Mouse (Mus musculus) lung, postnatal 0 days (tissue): ENCODE data around the gene Brd4. TPM values are rescaled to one million over a fixed set of nuclear protein-coding genes. Genes with fewer than 3 reads are reported as not detected.
A peak's percentile ranks its signal among the peaks of the same experiment; 100 is the strongest.

Experiments
- ATAC-seq: fragments of 200-750 bp; cut with Nextera tagmentation; 2 replicates; pipeline ENCODE4 v1.8.0; 2017; ENCODE audit warnings: moderate library complexity
- DNase-seq: peaks from one replicate; pipeline ENCODE4 v3.0.0-alpha.2; 2016; ENCODE audit warnings: low spot score
- H3K27ac ChIP-seq: fragments of 300-500 bp; sonication (generic); 2 replicates; pipeline ENCODE4 v1.5.1; 2014; ENCODE audit warnings: antibody characterized with exemption, mild to moderate bottlenecking, low read length, mixed read lengths
- H3K27me3 ChIP-seq: fragments of 300-500 bp; sonication (generic); replicated peaks from 2 replicates; pipeline ENCODE4 v1.6.1; 2014; ENCODE audit warnings: low read length, mixed read lengths; ENCODE audit not compliant: insufficient read depth
- H3K36me3 ChIP-seq: fragments of 300-500 bp; sonication (generic); 2 replicates; pipeline ENCODE4 v1.6.1; 2014; ENCODE audit warnings: low read length, mixed read lengths; ENCODE audit not compliant: insufficient read depth
- H3K4me1 ChIP-seq: fragments of 300-500 bp; sonication (generic); 2 replicates; pipeline ENCODE4 v1.6.1; 2014; ENCODE audit warnings: antibody characterized with exemption, low read depth, low read length, mixed read lengths; ENCODE audit not compliant: insufficient read depth
- H3K4me2 ChIP-seq: fragments of 300-500 bp; sonication (generic); replicated peaks from 2 replicates; pipeline ENCODE4 v1.6.1; 2014; ENCODE audit warnings: low read depth, mild to moderate bottlenecking, low read length, moderate library complexity, mixed read lengths
- H3K4me3 ChIP-seq: fragments of 300-500 bp; sonication (generic); 2 replicates; pipeline ENCODE4 v1.5.1; 2014; ENCODE audit warnings: low read depth, low read length
- H3K9ac ChIP-seq: fragments of 300-500 bp; sonication (generic); replicated peaks from 2 replicates; pipeline ENCODE4 v1.6.1; 2014; ENCODE audit warnings: low read depth, mild to moderate bottlenecking
- H3K9me3 ChIP-seq: fragments of 300-500 bp; sonication (generic); 2 replicates; pipeline ENCODE4 v1.6.1; 2016; ENCODE audit warnings: low read length, mixed read lengths
- CTCF ChIP-seq: IDR thresholded peaks from 2 replicates; pipeline ENCODE4 v1.5.1; 2016; ENCODE audit warnings: antibody characterized with exemption, mild to moderate bottlenecking
- EP300 ChIP-seq: IDR thresholded peaks from 2 replicates; pipeline ENCODE4 v1.6.1; 2016; ENCODE audit warnings: antibody characterized with exemption, mild to moderate bottlenecking, control low read depth
- WGBS: fragments of 180-500 bp; shearing (Covaris S2); extraction: QIAGEN DNeasy Blood & Tissue Kit; methylation state at CpG from one replicate; pipeline ENCODE4 v1.1.7; 2014; 5-methylcytosine and 5-hydroxymethylcytosine counted together
- polyA plus RNA-seq: library from polyadenylated mRNA; unstranded; fragments of >200 nt; fragmentation: Nextera tagmentation; extraction: Ambion mirVana; gene quantifications from 2 replicates; pipeline ENCODE4 v1.2.1, GENCODE M21; 2015

Gene Brd4
- polyA plus RNA-seq, 1 experiment from 2014 or later, result 33.3 TPM

DNA sequence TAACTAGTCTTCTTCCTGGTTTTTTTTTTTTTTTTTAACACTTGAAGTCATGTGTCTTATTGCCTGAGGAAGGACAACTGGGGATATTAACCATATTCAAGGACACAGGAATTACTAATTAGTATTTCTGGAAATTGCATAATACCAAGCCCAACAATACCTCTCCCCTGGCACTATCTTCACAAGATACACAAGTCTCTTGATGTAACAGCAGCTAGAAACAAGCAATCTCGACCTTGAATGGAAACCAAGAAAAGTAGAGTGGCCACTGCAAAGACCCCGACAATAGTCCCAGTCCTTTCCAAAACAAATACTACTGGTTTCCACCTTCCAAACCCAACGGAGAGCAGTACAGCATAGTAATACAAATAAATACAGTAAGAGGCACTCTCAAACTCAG lies 9.0 kb downstream of the Brd4 start:
- H3K9me3 ChIP-seq, result no peaks in the 10 kb centered on the region
- ATAC-seq (no peak), DNase-seq (no peak)
- WGBS, result 60% methylated on average over 3 of the region's 3 CpGs
- no peaks in the 10 kb centered on the region for H3K36me3 ChIP-seq
- H3K9ac ChIP-seq, result no peak overlapping the region
- no peak overlapping the region for H3K4me2 ChIP-seq
- no peak overlapping the region for H3K4me3 ChIP-seq
- peaks cover 8% of the 10 kb centered on the region; the same call in 1 of the 2 replicates for H3K4me1 ChIP-seq
- TF ChIP-seq CTCF, result no peak
- no peak for TF ChIP-seq EP300
- H3K27me3 ChIP-seq, result no peaks in the 10 kb centered on the region
- no peak overlapping the region for H3K27ac ChIP-seq

DNA sequence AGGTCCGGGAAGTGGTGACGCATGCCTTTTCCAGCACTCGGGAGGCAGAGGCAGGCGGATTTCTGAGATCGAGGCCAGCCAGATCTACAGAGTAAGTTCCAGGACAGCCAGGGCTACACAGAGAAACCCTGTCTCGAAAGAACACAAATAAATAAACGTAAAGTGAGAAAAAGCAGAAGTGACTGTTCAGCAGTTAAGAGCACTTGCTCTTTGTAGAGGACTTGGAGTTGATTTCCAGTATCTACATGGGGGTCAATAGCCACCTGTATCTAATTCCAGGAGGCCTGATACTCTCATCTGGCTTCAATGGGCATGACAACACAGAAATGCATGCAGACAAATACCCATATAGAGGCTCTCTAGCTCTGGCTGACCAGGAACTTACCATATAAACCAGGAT lies 15.4 kb downstream of the Brd4 start:
- WGBS, result 77% methylated on average over 7 of the region's 7 CpGs
- no peaks in the 10 kb centered on the region for H3K9me3 ChIP-seq
- no peaks in the 10 kb centered on the region for H3K27me3 ChIP-seq
- peaks cover 7% of the 10 kb centered on the region; the same call in 1 of the 2 replicates for H3K4me1 ChIP-seq
- no peak overlapping the region for H3K27ac ChIP-seq
- H3K4me3 ChIP-seq, result no peak overlapping the region
- no peak for TF ChIP-seq CTCF
- no peak for TF ChIP-seq EP300
- ATAC-seq, result no peak
- no peak overlapping the region for H3K4me2 ChIP-seq
- no peak for DNase-seq
- H3K36me3 ChIP-seq, result no peaks in the 10 kb centered on the region
- no peak overlapping the region for H3K9ac ChIP-seq

DNA sequence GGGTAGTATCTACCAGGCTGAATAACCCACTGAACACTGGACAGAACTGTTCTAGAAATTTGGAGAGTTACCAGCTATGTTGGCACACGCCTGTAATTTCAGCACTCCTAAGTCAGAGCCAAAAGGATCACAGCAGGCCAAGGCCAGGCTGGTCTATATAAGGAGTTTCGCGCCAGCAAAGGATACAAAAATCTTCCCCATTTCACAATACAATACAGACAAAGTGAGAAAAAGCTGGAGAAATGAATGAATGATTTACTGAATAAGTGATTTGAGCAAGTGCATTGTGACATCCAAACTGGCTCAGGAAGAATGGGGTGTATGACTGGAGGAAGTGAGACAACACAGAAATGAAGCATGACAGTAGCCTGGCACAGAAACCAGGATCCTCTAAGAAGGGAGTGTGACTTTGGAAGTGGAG lies 16.0 kb downstream of the Brd4 start:
- Histone ChIP-seq H3K27ac (no peak overlapping the region), H3K4me2 (no peak overlapping the region), H3K4me1 (peaks cover 7% of the 10 kb centered on the region; the same call in 1 of the 2 replicates), H3K36me3 (no peaks in the 10 kb centered on the region), H3K27me3 (no peaks in the 10 kb centered on the region), H3K9ac (no peak overlapping the region), H3K4me3 (no peak overlapping the region), H3K9me3 (no peaks in the 10 kb centered on the region)
- DNase-seq (peak; percentile 75), ATAC-seq (peak; percentile 40)
- TF ChIP-seq EP300 (no peak), CTCF (no peak)
- 63% methylated on average over 3 of the region's 3 CpGs for WGBS

DNA sequence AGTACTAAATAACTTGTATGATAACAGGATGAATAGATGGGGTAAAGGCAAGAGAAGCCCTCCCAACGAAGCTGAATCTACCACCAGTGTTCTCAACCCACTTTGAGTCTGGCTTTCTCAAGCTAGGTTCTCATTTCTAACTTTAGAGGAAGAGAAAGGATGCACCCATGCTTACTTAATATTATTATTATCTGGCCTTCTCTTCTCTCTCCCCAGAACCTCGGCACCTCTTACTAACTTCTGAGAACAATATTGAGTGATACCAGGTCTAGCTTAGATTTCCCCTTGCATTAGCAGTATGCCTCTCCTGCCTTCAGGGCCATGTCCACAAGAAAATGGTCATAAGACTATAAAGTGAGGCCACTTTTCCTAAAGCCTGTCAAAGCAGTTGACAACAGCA lies 16.4 kb downstream of the Brd4 start:
- Histone ChIP-seq H3K4me2 (no peak overlapping the region), H3K4me1 (peaks cover 7% of the 10 kb centered on the region; the same call in 1 of the 2 replicates), H3K9ac (no peak overlapping the region), H3K27ac (no peak overlapping the region), H3K9me3 (no peaks in the 10 kb centered on the region), H3K27me3 (no peaks in the 10 kb centered on the region), H3K4me3 (no peak overlapping the region), H3K36me3 (no peaks in the 10 kb centered on the region)
- ATAC-seq (no peak), DNase-seq (no peak)
- TF ChIP-seq EP300 (no peak), CTCF (no peak)
- WGBS, result 74% methylated on average over 2 of the region's 2 CpGs

DNA sequence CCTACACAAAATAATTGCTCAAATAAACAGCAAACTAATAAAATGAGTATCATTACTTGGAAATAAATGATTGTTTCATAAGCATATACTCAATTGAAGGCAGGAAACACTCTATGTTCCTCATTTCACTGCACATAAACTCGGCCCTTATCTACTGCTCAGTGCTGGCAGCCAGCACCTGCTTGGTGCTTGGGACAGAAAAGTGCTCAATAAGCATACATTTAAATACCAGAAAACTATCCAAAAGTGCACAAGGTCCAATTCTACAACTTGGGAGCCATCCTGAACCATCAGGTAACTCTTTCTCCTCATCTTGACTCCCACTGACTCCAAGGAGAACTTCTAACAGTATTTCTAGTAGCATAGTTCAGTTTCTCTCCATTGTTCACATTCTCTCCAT lies 16.9 kb downstream of the Brd4 start:
- Histone ChIP-seq H3K36me3 (no peaks in the 10 kb centered on the region), H3K4me2 (no peak overlapping the region), H3K9ac (no peak overlapping the region), H3K4me1 (peaks cover 7% of the 10 kb centered on the region; the same call in 1 of the 2 replicates), H3K27ac (no peak overlapping the region), H3K4me3 (no peak overlapping the region), H3K9me3 (no peaks in the 10 kb centered on the region), H3K27me3 (no peaks in the 10 kb centered on the region)
- TF ChIP-seq EP300, result no peak
- DNase-seq (no peak), ATAC-seq (no peak)
- 63% methylated on average over 1 of the region's 1 CpGs for WGBS

DNA sequence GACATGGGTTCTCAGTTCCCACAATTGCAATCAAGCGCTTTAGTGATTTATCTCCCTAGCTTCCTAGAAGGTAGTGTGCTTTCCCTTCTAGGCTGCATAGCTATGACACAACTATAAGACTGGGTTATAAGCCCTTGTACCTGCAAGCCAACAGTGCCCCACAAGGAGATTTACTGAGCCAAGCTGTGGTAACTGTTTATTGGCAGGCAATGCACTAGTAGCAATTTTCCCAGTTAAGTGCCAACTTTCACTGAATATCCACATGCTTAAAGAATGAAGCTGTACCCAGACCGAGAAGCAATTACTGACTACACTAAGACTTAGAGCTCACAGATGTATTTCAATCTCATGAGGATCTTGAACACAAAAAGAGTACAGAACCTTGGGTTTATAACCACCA lies 20.9 kb downstream of the Brd4 start:
- TF ChIP-seq EP300, result no peak
- TF ChIP-seq CTCF, result no peak
- no peak; the same call in 1 of the 2 replicates for ATAC-seq

More for the DNA sequence above, 20.9 kb downstream of the Brd4 start:
- no peak overlapping the region for H3K4me2 ChIP-seq
- no peak overlapping the region for H3K27ac ChIP-seq
- no peaks in the 10 kb centered on the region for H3K27me3 ChIP-seq
- peaks cover 4% of the 10 kb centered on the region; the same call in 1 of the 2 replicates for H3K4me1 ChIP-seq
- H3K4me3 ChIP-seq, result no peak overlapping the region
- no peaks in the 10 kb centered on the region for H3K9me3 ChIP-seq
- no peak for DNase-seq
- no peaks in the 10 kb centered on the region for H3K36me3 ChIP-seq
- 73% methylated on average over 2 of the region's 2 CpGs for WGBS
- H3K9ac ChIP-seq, result no peak overlapping the region
